Mouse (Mus musculus): ENCODE measurements around the gene Gadd45gip1.

- TF ChIP-seq CTCF (IDR thresholded peaks at IDR 0.05; ENCODE audit: borderline replicate concordance, insufficient read depth, low read depth, low read length) (no peak), POLR2A (IDR thresholded peaks at IDR 0.05; ENCODE audit: borderline replicate concordance, insufficient read depth, low read length) (no peak)
Observed at GRCm38 (mm10) chr8:84809941-84810280, 21.4 kb upstream of the Gadd45gip1 start.
